9 mouse cellular contexts compared by ENCODE assay signal in genomic region chr11:115160016-115160797, GRCm38 (mm10). TPM values are rescaled to one million over a fixed set of nuclear protein-coding genes. Genes with fewer than 3 reads are reported as not detected.
DNase-seq lines count a peak whose midpoint lies in the region; ATAC-seq and TF ChIP-seq lines count a peak whose summit lies in the region.
"Had no signal": no experiment of that assay in that cellular context is flagged by ENCODE, and none has a peak within 500 bp of the region (broad histone marks: within the 10 kb centered on the region; RNA-seq: fewer than 3 reads in every experiment).

No protein-coding gene starts in this region.

- ATAC-seq in intestine, postnatal 0 days, result no peak
- ATAC-seq in hindbrain, embryonic 14.5 days (ENCODE audit: low FRiP score), result no peak

- no peak overlapping the region for H3K9ac ChIP-seq in intestine, postnatal 0 days (ENCODE audit: low read depth, low read length)
- no peak overlapping the region for H3K9ac ChIP-seq in hindbrain, embryonic 14.5 days
- H3K9ac ChIP-seq: midbrain, embryonic 12.5 days had no signal

- WGBS in intestine, postnatal 0 days, result 47% methylated on average over 11 of the region's 11 CpGs
- 37% methylated on average over 11 of the region's 11 CpGs for WGBS in hindbrain, embryonic 14.5 days

- 0 out of 2 replicates have a peak, but pooled peaks cover 4% of the 10 kb centered on the region for H3K27me3 ChIP-seq in intestine, postnatal 0 days (replicated peaks; ENCODE audit: control insufficient read depth, insufficient read depth, low read length)
- peaks cover 60% of the 10 kb centered on the region for H3K27me3 ChIP-seq in hindbrain, embryonic 14.5 days (ENCODE audit: control insufficient read depth, insufficient read depth, low read length)

- TF ChIP-seq CTCF in intestine, postnatal 0 days (IDR thresholded peaks at IDR 0.05; ENCODE audit: low read depth), result peak; percentile 96

- H3K27ac ChIP-seq in intestine, postnatal 0 days (ENCODE audit: low read depth, low read length), result 0 out of 2 replicates have a peak overlapping the region, but pooled peaks have one; percentile 93
- H3K27ac ChIP-seq in hindbrain, embryonic 14.5 days, result no peak overlapping the region
- H3K27ac ChIP-seq: midbrain, embryonic 12.5 days had no signal

- no peaks in the 10 kb centered on the region for H3K36me3 ChIP-seq in intestine, postnatal 0 days (ENCODE audit: control insufficient read depth, insufficient read depth)
- no peaks in the 10 kb centered on the region for H3K36me3 ChIP-seq in hindbrain, embryonic 14.5 days (replicated peaks; ENCODE audit: control insufficient read depth, insufficient read depth)
- H3K36me3 ChIP-seq: midbrain, embryonic 12.5 days had no signal

- H3K9me3 ChIP-seq in intestine, postnatal 0 days (ENCODE audit: control insufficient read depth), result no peaks in the 10 kb centered on the region
- H3K9me3 ChIP-seq in hindbrain, embryonic 14.5 days (ENCODE audit: control insufficient read depth, low read length), result no peaks in the 10 kb centered on the region

- H3K4me2 ChIP-seq in intestine, postnatal 0 days (replicated peaks; ENCODE audit: low read depth), result no peak overlapping the region; the same call in 1 of the 2 replicates
- no peak overlapping the region for H3K4me2 ChIP-seq in hindbrain, embryonic 14.5 days (replicated peaks)
- H3K4me2 ChIP-seq: midbrain, embryonic 12.5 days had no signal

- H3K4me1 ChIP-seq in intestine, postnatal 0 days (replicated peaks; ENCODE audit: control insufficient read depth, insufficient read depth, low read length), result 0 out of 2 replicates have a peak, but pooled peaks cover 7% of the 10 kb centered on the region
- H3K4me1 ChIP-seq in hindbrain, embryonic 14.5 days (replicated peaks; ENCODE audit: control insufficient read depth, insufficient read depth, low read length), result peaks cover 13% of the 10 kb centered on the region; the same call in 1 of the 2 replicates

- DNase-seq in right cerebral cortex, postnatal 4 days, result peak; percentile 49
- no peak for DNase-seq in right cerebral cortex, postnatal 36 days (ENCODE audit: low spot score in 2 of 2)
- peak; percentile 88 to 89 for DNase-seq in adrenal gland, adult 18-20 months (ENCODE audit: low spot score in 2 of 2)
- DNase-seq in embryo, embryonic 10 days (ENCODE audit: low spot score), result peak; percentile 59
- DNase-seq in lung, adult 18-20 months, result peak; percentile 90 to 94
- peak; percentile 78 to 91 for DNase-seq in spleen, postnatal 4 days (ENCODE audit: low spot score in 2 of 2)
- DNase-seq in hindbrain, embryonic 14.5 days (ENCODE audit: low spot score), result no peak

- no peak overlapping the region for H3K4me3 ChIP-seq in intestine, postnatal 0 days (ENCODE audit: low read depth, low read length)
- no peak overlapping the region for H3K4me3 ChIP-seq in hindbrain, embryonic 14.5 days (replicated peaks; ENCODE audit: low read length)
- H3K4me3 ChIP-seq: midbrain, embryonic 12.5 days had no signal

RNA-seq across cellular contexts. Expression of gene Slc9a3r1, which starts 2.9 kb away (rescaled TPM):
- 10 to 100 TPM; 17.2 to 19.3 TPM for total RNA-seq in adrenal gland, adult 18-20 months (2021)
- 679 and 754 TPM in 2 replicates for polyA plus RNA-seq in intestine, postnatal 0 days (2015; fragmentation: Nextera tagmentation; extraction: Ambion mirVana)
- 60.5 and 65.9 TPM in 2 replicates for polyA plus RNA-seq in hindbrain, embryonic 14.5 days (2014; fragmentation: Nextera tagmentation; extraction: Ambion mirVana)

RNA-seq across cellular contexts. Expression of gene Cd300lf, which starts 26.4 kb away (rescaled TPM):
- total RNA-seq in adrenal gland, adult 18-20 months (2021), result 1 to 10 TPM; 1.3 to 2.5 TPM
- 1.1 and 1.3 TPM in 2 replicates for polyA plus RNA-seq in intestine, postnatal 0 days (2015; fragmentation: Nextera tagmentation; extraction: Ambion mirVana)
- not detected in 2 replicates for polyA plus RNA-seq in hindbrain, embryonic 14.5 days (2014; fragmentation: Nextera tagmentation; extraction: Ambion mirVana)

RNA-seq across cellular contexts. Expression of gene Tmem104, which starts 27.1 kb away (rescaled TPM):
- 10 to 100 TPM; 20.3 to 20.7 TPM for total RNA-seq in adrenal gland, adult 18-20 months (2021)
- polyA plus RNA-seq in intestine, postnatal 0 days (2015; fragmentation: Nextera tagmentation; extraction: Ambion mirVana), result 19.2 and 20.1 TPM in 2 replicates
- 10.7 and 11.7 TPM in 2 replicates for polyA plus RNA-seq in hindbrain, embryonic 14.5 days (2014; fragmentation: Nextera tagmentation; extraction: Ambion mirVana)

RNA-seq across cellular contexts. Expression of gene Nat9, which starts 27.5 kb away (rescaled TPM):
- total RNA-seq in adrenal gland, adult 18-20 months (2021), result 10 to 100 TPM; 26.2 to 27.6 TPM
- 35.0 and 35.7 TPM in 2 replicates for polyA plus RNA-seq in intestine, postnatal 0 days (2015; fragmentation: Nextera tagmentation; extraction: Ambion mirVana)
- polyA plus RNA-seq in hindbrain, embryonic 14.5 days (2014; fragmentation: Nextera tagmentation; extraction: Ambion mirVana), result 18.2 and 20.0 TPM in 2 replicates

Comparison
In these comparisons a context has a peak if more than half of its experiments do, and no peak if none do; other contexts are left out.
1. DNase-seq: peak in right cerebral cortex, postnatal 4 days (single experiment), adrenal gland, adult 18-20 months (2 of 2), embryo, embryonic 10 days (single experiment), lung, adult 18-20 months (2 of 2) and spleen, postnatal 4 days (2 of 2); none in right cerebral cortex, postnatal 36 days (0 of 2) and hindbrain, embryonic 14.5 days (single experiment).
2. RNA of gene Slc9a3r1, which starts 2.9 kb away (polyA plus RNA-seq): 679 to 754 TPM in intestine, postnatal 0 days; 60.5 to 65.9 TPM in hindbrain, embryonic 14.5 days; every median in the first group is over 10 times any median in the second.